Mouse (Mus musculus) megakaryocyte, embryonic 14.5 days (primary cell): Measurements from ENCODE around the gene Tfap2c.

Source experiments
- FLI1 ChIP-seq: IDR thresholded peaks from 2 replicates; pipeline ENCODE4 v1.6.1; 2012; ENCODE audit warnings: low read length, inconsistent platforms, mixed read lengths
- GATA1 ChIP-seq: IDR thresholded peaks from 3 replicates; pipeline ENCODE4 v1.6.1; 2012; ENCODE audit warnings: mixed read lengths, low read length, inconsistent platforms, borderline replicate concordance

GRCm38 (mm10) chr2:172589048-172589447 is 39.7 kb downstream of the Tfap2c start:
- no peak for TF ChIP-seq GATA1
- TF ChIP-seq FLI1: no peak
